Mouse (Mus musculus): ENCODE results near the gene Akr1c14.

- TF ChIP-seq CTCF (IDR thresholded peaks at IDR 0.05; ENCODE audit: low read depth) (no peak), EP300 (IDR thresholded peaks at IDR 0.05; ENCODE audit: low read depth) (no peak)
These were observed 16.3 kb upstream of the Akr1c14 start for GRCm38 (mm10) chr13:4032512-4032911.

Data from heart, postnatal 0 days (tissue).